Mouse (Mus musculus) gastrocnemius, adult 8-10 months (tissue): ENCODE results near the gene Rab23. TPM values are rescaled to one million over a fixed set of nuclear protein-coding genes. Genes with fewer than 3 reads are reported as not detected.
A peak's percentile ranks its signal among the peaks of the same experiment; 100 is the strongest.
"Not testable (repeated sequence)": the region's sequence is repeated elsewhere in the genome, so short reads cannot be mapped to it uniquely, and the experiment has no call there.

Source experiments
- DNase-seq, 2 experiments: peaks; one replicate each; pipeline ENCODE4 v3.0.0; 2022; ENCODE audit warnings: low spot score in 2 of 2
- total RNA-seq, 4 experiments: library from RNA; stranded (reverse); gene quantifications; 2 replicates each; pipeline ENCODE4 v1.2.4; 2022

Gene Rab23
- total RNA-seq, 4 experiments from 2014 or later, result 2.6 to 6.9 (median 3.8) TPM

GRCm38 (mm10) chr1:33733044-33733443 lies 13.4 kb downstream of the Rab23 start:
- DNase-seq, result no peak

DNA sequence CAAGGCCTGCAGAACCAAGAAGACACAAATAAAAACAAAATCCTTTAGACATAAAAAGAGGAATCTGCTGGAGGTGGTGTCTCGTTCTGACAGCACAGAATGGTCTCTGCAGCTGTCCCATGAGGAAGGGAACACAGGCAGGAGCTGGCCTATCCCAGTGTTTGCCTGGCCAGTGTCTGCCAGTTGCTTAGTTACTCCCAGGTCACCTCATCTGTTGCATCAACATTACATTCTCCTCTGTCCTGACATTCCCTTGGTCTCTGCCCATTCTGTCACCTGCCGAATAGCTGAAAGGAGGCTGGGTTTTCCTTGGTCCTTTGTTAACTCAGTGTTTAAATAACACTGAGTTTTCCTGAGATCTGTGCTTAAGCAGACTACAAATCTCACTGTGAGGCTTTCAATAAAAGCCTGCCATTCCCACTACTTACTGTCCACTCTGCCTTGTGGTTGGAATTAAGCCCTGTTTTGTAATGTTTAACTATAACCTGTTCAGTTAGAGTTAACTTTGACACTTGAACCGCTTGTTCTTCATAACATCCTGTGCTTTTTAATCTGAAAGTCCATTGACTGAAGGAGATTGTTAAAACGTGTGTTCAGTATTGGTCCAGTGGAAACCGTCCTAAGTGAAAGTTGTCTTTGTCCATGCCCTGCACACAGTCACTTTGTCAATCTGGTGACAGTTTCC lies 14.5 kb downstream of the Rab23 start:
- no peak for DNase-seq

DNA sequence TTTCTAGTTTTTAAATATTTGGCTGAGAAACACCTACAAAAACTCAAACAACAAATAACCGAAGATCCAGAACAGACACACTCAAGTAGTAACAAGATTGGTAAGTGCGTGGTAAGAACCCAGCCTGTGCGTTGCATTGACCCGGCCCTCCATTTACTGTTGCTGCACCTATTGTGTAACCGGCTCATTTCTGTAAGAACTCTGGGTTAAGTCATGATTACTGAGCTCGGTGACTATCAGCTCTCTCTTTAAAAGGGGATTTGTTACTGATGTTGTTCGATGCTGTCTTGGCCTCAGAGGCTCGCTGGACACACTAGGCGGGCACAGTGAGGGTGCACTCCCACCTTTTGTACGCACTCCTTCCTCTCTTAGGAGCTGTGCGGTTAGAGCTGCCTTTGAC lies 18.6 kb downstream of the Rab23 start:
- DNase-seq, result no peak

- no peak for DNase-seq
Measured at GRCm38 (mm10) chr1:33738681-33739278, 19.1 kb downstream of the Rab23 start.

DNA sequence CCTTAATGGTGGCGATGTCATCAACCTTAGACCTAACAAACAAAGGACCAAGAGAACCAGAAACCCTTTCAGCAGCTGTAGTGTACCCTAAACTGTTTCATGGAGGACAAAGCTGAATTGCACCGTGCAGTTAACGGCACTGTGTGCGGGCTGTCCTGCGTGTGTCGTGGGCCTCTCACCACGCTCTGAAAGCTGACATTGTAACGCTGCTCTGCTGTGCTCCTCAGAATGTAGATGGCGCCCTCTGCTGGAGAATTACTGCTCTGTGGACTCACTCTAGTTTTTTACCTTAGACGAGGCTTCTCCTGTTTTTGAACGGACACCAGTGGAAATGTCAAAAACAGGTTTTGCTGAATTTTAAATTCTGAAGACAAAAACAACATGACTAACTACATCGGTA lies 19.6 kb downstream of the Rab23 start:
- peak; percentile 49 to 58 for DNase-seq

DNA sequence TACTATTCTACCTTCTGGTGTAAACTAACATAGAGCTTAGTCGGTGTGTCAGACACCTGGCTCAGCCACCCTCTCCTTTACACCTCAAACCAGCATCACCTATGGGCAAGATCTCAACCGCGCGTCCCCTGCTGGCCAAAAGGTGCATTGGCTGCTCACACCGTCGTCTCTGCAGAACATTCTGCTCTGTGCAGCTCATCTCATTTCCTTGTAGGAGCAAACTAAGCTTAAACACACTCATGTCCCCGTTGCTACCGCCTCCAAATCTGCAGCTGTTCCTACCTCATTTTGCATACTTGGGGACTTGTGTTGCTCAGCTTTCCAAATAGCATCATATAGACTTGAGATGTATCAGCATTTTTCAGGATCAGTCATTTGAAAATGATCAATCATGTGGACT lies 23.2 kb downstream of the Rab23 start:
- DNase-seq, result no peak

GRCm38 (mm10) chr1:33744815-33745214 lies 25.1 kb downstream of the Rab23 start:
- DNase-seq, result not testable (repeated sequence)

DNA sequence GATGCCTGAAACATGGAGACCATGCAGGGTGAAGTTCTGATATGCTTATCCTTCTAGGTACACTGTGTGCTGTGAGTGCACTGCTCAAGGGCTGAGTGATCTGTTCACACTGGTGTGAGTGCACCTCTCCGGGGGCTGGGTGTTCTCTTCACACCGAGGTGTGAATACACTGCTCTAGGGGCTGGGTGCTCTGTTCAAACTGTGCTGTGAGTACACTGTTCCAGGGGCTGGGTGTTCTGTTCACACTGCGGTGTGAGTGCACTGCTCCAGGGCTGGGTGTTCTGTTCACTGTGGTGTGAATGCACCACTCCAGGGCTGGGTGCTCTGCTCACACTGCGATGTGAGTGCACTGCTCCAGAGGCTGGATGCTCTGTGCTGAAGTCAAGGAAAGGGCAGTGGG lies 26.2 kb downstream of the Rab23 start:
- DNase-seq, result no peak

- no peak for DNase-seq
Measured at GRCm38 (mm10) chr1:33749109-33749508, 29.4 kb downstream of the Rab23 start.

DNA sequence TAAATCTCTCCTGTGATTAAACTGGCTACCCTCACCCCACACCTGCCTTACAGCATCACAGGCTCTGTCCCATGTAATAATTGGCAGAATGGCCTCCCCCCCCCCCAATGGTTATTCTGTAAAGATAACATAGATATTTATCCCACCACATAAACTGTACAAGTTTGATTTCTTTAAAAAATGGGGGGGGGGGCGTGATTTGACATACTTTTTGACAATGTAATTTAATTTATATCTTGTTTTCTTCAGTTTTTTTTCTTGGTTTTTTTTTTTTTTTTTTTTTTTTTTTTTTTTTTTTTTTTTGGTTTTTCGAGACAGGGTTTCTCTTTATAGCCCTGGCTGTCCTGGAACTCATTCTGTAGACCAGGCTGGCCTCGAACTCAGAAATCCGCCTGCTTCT lies 30.0 kb downstream of the Rab23 start:
- not testable (repeated sequence) for DNase-seq

DNA sequence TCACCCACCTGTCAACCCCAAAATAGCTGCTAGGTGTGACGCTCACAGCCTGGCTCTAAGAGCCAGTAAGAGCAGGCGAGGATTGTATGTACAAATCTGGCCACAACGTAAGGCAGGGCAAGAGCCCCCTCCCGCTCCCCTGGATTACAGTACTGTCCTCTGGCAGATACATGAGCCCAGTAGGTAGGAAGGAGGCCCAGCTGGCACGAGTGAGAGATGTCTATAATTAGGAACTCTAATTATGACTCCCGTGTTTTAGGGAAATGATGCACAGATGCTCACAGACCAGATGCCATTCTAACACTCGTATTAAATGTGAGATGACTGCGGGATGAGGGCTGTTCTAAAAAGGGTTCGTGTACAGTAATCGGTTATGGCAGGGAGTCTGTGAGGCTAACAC lies 31.6 kb downstream of the Rab23 start:
- DNase-seq, result peak; percentile 6 to 12

DNA sequence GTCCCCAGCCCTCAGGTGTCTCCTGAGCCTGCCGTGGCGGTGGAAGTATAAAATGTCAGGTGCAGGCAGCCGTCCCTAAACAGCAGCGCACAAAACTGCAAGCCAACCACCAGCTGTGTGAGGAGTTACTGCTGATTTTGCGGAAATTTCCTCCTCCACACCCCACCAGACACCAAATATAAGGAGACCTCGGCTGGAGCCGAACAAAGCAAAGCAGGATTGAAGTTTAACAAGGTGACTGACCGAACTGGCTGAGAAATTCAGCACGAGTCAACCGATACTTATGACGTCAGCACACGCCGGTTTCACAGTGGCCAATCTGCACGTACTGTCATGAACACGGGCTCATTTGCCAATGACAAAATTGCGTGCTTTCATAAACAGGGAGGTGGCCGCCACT lies 34.4 kb downstream of the Rab23 start:
- DNase-seq, result no peak

DNA sequence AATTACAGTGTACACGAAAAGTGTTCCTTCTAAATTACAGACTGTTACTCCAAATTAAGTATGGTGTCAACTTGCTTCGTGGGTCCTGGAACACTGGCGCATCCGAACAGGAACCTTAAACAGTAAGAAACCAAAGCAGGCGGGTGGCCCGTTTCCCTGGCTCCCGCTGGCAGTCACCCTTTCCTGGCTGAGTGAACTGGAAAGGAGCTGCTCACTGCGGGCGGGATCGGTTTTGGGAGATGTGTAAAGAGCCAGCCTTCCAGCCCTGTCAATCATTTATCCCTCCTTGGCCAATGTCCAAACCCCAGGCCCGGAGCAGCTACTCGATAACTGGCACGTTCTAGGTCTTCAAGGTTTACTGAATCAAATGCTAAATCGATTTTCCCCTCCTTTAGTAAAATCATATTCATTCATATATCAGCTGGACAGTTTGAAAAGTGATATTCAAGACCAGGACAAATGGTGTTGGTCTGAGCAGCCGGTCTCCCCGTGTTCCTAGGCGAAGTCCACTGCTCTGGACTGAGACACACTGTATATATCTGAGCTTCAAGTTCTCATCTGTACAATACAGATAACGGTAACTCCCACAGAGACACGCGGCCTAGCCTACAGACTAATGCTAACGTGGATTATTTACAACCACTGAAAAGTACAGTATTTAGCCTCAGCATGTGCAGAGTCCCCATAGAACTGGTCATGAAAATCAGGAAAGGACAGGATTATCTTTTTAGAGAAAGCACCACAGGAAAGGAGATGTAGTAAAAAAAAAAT lies 35.5 kb downstream of the Rab23 start:
- DNase-seq, result peak; percentile 4 to 17

DNA sequence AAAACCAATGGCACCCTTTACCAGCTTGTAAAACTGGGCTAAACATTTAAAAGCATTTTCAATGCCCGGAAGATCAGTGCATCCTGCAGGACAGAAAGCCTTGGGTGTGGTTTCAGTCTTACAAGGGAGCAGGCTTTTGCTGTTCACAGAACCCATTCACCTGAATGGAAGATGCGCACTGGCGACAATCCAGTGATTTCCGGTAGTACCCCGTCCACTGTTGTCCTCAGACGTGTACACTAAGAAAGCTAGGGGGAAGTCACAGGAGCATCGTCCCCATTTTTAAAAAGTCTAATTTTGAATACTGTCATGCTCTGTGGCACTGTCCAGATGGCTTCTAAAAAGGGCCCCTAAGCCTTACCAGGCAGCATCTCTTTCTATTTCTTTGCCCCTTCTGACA lies 36.1 kb downstream of the Rab23 start:
- DNase-seq, result no peak

GRCm38 (mm10) chr1:33756258-33757032 lies 36.8 kb downstream of the Rab23 start:
- no peak for DNase-seq

GRCm38 (mm10) chr1:33757033-33757413 lies 37.3 kb downstream of the Rab23 start:
- no peak for DNase-seq

DNA sequence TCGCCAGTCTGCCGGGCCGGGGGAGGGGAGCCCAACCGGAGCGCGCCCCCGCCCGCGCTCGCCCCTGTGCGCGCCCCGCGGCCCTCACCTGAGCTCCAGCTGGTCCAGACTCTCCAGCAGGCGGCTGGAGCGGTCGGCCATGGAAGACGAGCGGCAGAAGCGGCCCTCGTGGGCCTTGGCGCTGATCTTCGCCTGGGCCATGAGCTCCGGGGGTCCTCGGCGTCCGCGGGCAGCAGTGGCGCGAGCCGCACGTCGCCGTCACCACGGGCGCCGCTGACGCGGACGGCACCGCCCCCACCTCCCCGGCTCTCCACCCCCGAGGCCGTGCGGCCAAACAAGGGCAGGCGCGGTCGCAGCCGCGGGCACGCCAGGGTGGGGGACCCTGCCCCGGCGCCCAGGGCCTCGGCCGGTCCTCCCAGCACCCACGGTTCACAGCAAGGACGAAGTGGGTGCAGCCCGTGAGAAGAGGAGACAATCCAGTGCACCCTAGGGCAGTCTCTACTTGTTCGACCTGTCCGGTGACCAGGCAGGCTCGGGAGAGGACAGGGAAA lies 37.9 kb downstream of the Rab23 start, which contains the start of gene Bag2:
Gene Bag2, minus strand, starts transcription at position 305 of the 551 bp plus-strand sequence.
- peak; percentile 34 to 47 for DNase-seq

GRCm38 (mm10) chr1:33758488-33758887 lies 38.8 kb downstream of the Rab23 start:
- DNase-seq, result no peak

DNA sequence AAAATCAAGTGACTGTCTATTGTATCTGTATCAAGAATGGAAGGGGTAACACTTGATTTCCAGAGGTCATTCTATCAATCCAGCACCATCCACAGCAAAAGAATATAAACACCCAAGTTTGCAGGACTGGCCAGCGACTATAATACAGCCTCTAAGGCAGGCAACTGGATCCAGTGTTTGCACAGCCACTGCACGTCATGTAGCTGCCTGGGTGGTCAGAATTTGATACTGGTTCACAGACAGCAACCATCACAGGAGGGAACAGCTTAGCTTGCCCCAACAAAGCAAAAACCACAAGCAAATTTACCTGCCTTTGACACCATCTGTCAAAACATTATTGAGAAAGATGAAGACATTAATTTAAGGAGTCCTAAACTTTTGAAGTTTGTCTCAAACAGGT lies 44.1 kb downstream of the Rab23 start:
- DNase-seq, result no peak

DNA sequence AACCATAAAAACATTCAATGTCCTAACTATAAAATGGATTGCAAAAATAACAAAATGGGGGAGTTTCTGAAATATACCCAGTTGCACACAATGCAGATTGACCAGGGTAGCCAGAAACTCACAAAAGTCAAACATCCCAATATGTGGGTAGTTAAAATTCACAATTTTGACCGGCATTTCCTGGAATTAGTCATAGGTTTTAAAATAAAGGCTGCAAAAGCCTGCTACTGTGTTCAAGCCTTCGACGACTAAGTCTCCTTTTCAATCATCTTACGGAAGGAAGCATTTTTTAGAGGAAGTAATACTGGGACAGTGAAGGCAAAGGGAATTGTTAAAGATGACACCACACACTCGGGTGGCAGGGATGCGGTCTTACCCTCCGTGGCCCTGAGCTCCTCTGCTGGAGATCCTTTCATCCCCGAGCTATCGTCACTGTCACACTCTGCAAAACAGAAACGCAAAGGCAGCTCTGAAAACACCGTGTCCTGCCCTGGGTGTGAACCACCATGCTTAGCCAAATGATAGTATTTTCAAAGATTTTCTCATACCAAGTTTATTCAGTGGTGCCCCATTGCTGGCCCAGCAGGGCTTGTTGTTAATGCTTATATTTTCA lies 45.9 kb downstream of the Rab23 start:
- no peak for DNase-seq
